Mouse (Mus musculus): Measurements from ENCODE around the gene Ccdc28a.
A peak's percentile ranks its signal among the peaks of the same experiment; 100 is the strongest.

The Ccdc28a gene

DNA sequence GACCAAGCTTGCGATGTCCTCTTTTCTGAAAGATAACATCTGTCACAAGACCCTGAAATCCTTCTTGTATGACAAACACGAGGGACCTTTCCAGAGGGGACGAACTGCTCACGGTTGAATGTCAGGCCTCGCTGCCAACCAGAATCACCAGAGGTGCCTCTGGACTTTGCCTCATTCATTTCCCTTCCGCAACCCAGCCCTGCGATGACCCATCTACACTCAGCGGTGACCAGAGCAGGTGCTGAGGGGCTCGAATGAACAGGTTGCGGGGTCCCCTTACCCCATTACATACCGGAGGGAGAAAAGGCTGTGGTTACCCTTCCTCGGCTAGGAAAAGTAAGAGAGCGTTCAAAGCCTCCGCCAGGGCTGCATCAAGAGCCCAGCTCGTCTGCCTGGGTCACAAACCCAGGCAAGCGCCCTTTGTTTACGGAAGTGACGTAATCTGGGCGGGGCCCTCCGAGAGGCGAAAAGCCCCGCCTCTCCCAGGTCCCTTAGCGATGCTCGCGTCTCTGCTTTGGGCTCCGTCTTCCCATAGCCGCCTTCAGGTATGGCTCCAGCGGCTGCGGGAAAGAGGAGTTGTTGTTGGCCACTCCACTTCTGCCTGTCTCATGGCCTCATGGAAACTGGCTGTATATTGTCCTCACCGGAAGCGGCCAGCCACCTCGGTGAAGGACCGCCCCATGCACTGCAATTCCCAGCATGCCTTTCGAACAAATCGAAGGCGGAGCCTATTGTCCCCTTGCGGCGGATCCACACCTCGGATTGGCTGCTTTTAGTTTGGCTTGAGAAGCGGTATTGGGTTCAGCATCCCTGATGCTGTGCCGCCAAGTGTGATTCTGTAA is at the start of gene Ccdc28a:
TSS of gene Ccdc28a (minus strand) at position 439 of the 842 bp plus-strand sequence.
- peak; percentile 90 for DNase-seq (ENCODE audit: low spot score)

DNA sequence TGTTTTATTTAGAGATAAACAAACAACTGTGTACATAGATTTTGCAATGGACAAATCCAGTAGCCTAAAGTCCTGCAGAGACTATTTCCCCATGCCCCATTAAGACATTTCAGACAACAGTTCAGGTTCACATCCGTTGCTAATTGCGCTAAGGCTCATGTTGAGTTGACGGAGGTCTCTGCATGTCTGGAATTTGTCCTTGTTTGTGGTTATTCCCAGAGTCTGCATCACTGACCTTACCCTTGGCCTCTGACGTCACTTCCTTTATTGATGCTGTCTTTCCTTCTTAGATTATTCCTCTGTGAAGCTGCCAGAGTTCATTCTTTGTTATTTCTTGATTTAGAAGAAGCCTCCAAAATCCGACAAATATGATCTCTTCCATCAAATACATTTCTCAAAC is 49.2 kb upstream of the Ccdc28a start:
- no peak for DNase-seq (ENCODE audit: low spot score)

- no peak for DNase-seq (ENCODE audit: low spot score)
These were observed 41.4 kb upstream of the Ccdc28a start for GRCm38 (mm10) chr10:18276090-18276734.

- no peak for DNase-seq (ENCODE audit: low spot score)
These were observed 16.5 kb upstream of the Ccdc28a start for GRCm38 (mm10) chr10:18251345-18251744.

- DNase-seq (ENCODE audit: low spot score): no peak
These were observed 8.8 kb upstream of the Ccdc28a start for GRCm38 (mm10) chr10:18243614-18244013.

GRCm38 (mm10) chr10:18237191-18237590 is 2.4 kb upstream of the Ccdc28a start:
- DNase-seq (ENCODE audit: low spot score): no peak

DNA sequence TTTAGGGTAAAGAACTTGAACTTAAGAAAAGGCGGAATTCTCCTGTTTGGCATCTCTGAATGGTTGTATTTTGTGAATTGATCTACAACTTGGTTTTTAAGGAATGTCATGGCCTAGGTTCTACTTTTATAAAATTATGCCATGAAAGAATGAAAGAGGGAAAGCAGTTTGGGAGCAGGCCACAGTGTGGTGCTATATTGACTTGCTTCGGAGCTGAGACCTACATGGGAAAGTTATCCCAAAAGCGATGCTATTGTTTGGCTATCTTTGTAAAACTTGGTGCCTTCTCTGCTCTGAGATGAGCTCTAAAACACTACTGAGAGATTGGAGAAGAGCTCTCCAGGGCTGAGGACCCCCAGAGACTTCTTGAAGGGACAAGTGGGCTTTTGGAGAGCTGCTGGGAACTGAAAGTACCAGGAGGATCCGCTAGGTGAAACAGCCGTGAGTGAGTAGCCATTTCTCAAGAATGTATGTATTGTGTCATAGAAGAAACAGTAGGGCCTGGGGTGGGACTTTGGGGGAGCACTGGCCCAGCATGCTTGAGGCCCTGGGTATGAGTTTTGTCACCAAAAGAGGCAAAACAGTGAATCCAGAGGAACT is 1.6 kb upstream of the Ccdc28a start:
- DNase-seq (ENCODE audit: low spot score): no peak

GRCm38 (mm10) chr10:18235402-18235747 is 577 bp upstream of the Ccdc28a start:
- DNase-seq (ENCODE audit: low spot score): no peak

DNA sequence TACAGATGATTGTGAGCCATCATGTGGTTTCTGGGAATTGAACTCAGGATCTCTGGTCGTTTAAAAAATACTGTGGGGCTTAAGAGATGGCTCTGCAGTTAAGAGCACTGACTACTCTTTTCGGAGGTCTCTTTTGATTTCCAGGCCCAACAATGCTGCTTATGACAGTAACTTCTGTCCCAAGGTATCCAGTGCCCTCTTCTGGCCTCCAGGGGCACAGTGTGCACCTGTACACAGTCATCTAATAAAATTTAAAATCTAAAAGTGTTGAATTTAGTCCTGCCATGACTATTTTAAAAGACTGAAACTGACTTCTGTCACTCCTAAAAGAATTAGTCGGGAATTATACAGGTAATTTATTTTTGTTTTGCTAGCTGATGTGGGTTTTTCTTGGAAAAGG is 907 bp downstream of the Ccdc28a start:
- no peak for DNase-seq (ENCODE audit: low spot score)

- DNase-seq (ENCODE audit: low spot score): no peak
These were observed 10.4 kb downstream of the Ccdc28a start for GRCm38 (mm10) chr10:18224386-18224785.

GRCm38 (mm10) chr10:18219351-18219750 is 15.4 kb downstream of the Ccdc28a start:
- no peak for DNase-seq (ENCODE audit: low spot score)

- DNase-seq (ENCODE audit: low spot score): no peak
These were observed 20.7 kb downstream of the Ccdc28a start for GRCm38 (mm10) chr10:18214124-18214523.

DNA sequence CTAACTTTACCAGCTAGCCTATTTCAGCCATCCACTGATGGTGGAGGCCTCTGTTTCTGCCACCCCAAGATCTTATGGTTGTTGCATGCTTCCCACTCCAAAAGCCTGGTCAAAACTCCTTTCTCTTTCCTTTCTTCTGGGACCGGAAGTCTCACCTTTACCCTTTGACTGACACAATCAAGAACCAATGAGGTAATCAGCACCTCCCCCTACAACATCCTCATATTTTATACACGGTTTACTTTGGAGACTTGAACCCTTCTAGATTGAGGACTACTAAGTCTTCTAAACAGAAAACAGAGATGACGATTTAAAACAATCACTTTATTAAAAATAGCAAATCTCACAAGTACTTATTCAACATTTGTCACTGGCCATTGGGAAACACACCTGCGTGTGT is 21.4 kb downstream of the Ccdc28a start:
- DNase-seq (ENCODE audit: low spot score): no peak

- peak; percentile 36 for DNase-seq (ENCODE audit: low spot score)
These were observed 24.1 kb downstream of the Ccdc28a start, which contains the start of gene Ect2l for GRCm38 (mm10) chr10:18210726-18211125. Ect2l (minus strand) TSS chr10:18210890.

DNA sequence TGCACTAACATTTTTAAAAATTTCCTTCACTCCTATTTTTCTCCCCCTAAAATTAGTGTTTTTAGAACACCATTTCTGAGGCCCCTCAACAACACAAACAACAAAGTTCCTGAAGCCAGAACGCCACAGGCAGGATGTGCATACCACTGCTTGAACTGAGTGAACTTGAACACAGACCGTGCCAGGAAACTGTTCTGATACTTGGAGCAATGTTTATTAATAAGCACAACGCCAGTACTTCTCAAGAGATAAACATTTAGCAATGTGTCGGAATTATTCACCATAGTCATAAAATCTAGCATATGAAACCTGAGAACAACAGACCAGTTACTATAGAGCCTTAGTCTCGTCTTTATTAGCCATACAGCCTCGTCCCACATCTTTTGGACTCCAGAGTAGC is 24.7 kb downstream of the Ccdc28a start:
- DNase-seq (ENCODE audit: low spot score): no peak

DNA sequence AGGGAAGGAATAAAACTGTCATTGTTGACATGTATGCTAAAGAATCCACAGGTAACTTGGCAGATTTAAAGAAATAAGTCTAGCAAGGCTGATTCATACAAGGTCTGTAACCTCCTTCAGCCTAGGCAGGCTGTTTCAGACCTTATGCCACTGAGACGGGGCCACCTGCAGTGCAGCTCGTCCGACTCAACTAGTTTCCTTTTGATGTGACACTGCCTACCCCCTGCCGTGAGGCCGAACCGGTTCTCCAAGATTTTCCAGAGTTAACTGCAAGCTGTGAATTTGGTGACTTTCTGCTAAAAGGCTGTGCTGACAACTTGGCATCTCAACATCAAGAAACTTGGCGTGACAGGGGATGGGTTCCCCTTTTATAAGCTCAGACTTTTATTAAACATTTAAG is 30.7 kb downstream of the Ccdc28a start:
- no peak for DNase-seq (ENCODE audit: low spot score)

DNA sequence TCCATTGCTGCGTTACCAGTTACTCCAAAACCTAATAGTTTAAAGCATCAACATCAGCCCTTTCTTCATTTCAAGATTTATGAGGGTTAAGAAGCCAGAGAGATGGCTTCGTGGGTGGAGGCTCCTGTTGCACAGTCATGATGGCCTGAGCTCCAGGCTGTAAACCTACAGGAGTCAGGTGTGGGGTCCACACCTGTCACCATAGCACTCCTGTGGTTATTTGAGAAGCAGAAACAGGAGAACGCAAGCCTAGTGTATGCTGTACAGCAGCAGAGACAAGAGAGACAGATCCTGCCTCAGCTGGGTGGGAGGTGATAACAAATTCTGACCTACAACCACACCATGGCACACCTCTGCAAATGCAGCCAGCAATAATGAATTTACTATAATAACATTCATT is 32.4 kb downstream of the Ccdc28a start:
- no peak for DNase-seq (ENCODE audit: low spot score)

GRCm38 (mm10) chr10:18200656-18201055 is 34.1 kb downstream of the Ccdc28a start:
- no peak for DNase-seq (ENCODE audit: low spot score)

DNA sequence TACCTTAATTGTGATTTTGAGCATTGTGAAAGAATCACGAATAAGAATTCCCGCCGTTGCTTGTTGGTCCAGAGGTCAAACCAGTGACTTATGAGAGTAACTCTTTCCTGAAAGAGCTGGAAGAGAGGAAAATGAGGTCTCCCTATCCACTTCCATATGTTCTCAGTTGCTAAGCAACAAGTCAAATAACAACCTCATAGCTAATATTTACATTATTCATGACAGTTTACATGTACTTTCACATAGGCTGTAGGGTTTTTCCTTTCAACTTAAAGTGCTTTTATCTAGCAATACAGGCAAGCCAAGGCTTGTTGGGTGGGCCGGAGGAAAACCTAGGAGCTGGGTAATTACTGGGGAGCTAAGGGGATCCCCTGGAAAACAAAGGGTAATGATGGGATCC is 34.9 kb downstream of the Ccdc28a start:
- no peak for DNase-seq (ENCODE audit: low spot score)

DNA sequence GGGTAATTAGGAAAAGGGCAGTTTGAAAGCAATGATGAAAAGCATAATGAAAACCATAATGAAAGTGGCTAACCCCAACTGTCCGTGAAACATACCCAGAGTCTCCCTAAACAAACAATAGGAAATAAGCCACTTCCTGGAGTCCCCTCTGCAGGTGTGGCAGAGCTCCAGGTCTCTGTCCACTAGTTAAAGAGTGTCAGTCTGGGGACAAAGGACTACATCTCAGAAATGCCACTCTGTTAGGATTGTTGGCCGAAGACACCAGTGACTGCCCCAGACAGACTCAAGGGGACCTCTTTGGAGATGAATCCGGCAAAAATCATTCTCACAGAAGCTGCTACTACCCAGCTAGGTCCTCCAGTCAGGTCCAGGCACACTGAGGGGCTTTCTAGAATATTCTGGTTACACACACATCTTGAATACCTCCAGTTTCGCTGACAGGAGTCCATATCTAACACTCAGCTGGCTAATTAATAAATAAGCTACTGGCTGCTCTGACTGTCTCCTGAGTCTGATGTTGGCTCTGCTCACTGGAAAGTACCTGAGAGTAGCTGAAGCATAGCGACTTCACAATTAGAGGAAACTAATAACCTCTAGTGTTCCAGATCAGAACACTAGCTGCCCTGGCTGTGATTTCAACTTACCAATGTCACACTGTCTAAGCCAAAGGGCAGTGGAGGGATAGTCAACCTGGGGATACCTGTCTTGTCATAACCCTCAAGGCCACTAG is 36.3 kb downstream of the Ccdc28a start:
- DNase-seq (ENCODE audit: low spot score): no peak

- DNase-seq (ENCODE audit: low spot score): no peak
These were observed 37.4 kb downstream of the Ccdc28a start for GRCm38 (mm10) chr10:18197206-18197979.

DNA sequence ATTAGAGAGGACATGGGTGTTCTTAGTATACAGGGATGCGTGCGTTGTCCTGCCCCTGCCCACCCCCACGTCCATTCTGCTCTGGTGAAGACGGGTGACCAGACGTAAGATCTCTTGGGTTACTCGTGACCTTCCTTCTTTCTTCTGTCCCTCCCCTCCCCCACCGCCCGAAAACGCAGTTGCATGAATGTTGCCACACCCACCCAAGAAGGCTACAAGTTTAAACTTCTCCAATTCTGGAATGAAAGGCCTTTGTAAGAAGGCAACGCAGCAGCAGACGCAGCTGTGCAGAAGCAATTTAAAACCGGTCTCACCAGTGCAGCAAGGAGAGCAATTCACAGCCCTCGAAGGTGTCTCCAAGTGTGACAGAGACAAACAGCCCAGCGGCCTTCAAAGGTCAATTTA is 40.1 kb downstream of the Ccdc28a start:
- DNase-seq (ENCODE audit: low spot score): no peak
